Comparison of ENCODE assay signal across 34 mouse cellular contexts in genomic region chr3:18740344-18740743, GRCm38 (mm10).
"Had no signal": no experiment of that assay in that cellular context is flagged by ENCODE, and none has a peak within 500 bp of the region (broad histone marks: within the 10 kb centered on the region; RNA-seq: fewer than 3 reads in every experiment).

No protein-coding gene starts in this region.

- H3K9me3 ChIP-seq: heart, embryonic 12.5 days; heart, embryonic 13.5 days; heart, embryonic 15.5 days; hindbrain, embryonic 10.5 days; hindbrain, embryonic 12.5 days; hindbrain, embryonic 13.5 days; hindbrain, embryonic 15.5 days; intestine, embryonic 15.5 days; kidney, embryonic 15.5 days had no signal

- H3K27ac ChIP-seq: heart, embryonic 13.5 days; heart, embryonic 15.5 days; hindbrain, embryonic 10.5 days; hindbrain, embryonic 12.5 days; hindbrain, embryonic 13.5 days; hindbrain, embryonic 14.5 days; hindbrain, embryonic 15.5 days; hindbrain, postnatal 0 days; intestine, embryonic 15.5 days; kidney, embryonic 15.5 days; kidney, postnatal 0 days; layer of hippocampus, adult 2 months; left cerebral cortex, adult 2 months had no signal

- H3K4me1 ChIP-seq: heart, embryonic 12.5 days; heart, embryonic 13.5 days; heart, embryonic 15.5 days; hindbrain, embryonic 10.5 days; hindbrain, embryonic 12.5 days; hindbrain, embryonic 13.5 days; hindbrain, embryonic 15.5 days; intestine, embryonic 15.5 days; kidney, embryonic 15.5 days had no signal

- H3K36me3 ChIP-seq: heart, embryonic 12.5 days; heart, embryonic 13.5 days; heart, embryonic 15.5 days; hindbrain, embryonic 10.5 days; hindbrain, embryonic 12.5 days; hindbrain, embryonic 13.5 days; hindbrain, embryonic 15.5 days; intestine, embryonic 15.5 days; kidney, embryonic 15.5 days had no signal

- H3K27me3 ChIP-seq: heart, embryonic 12.5 days; heart, embryonic 13.5 days; heart, embryonic 15.5 days; hindbrain, embryonic 12.5 days; hindbrain, embryonic 13.5 days; hindbrain, embryonic 15.5 days; intestine, embryonic 15.5 days; kidney, embryonic 15.5 days had no signal

- H3K4me2 ChIP-seq: heart, embryonic 12.5 days; heart, embryonic 13.5 days; heart, embryonic 15.5 days; hindbrain, embryonic 12.5 days; hindbrain, embryonic 13.5 days; hindbrain, embryonic 14.5 days; hindbrain, embryonic 15.5 days; intestine, embryonic 15.5 days; kidney, embryonic 15.5 days had no signal

- DNase-seq: heart, postnatal 10 days; heart, postnatal 14 days; heart, postnatal 36 days; heart, postnatal 4 days; kidney, adult 11 months; kidney, adult 18-20 months; kidney, adult 2 months; kidney, adult 8-10 months; kidney, adult 9 months; kidney, postnatal 10 days; kidney, postnatal 14 days; kidney, postnatal 25 days; kidney, postnatal 36 days; kidney, postnatal 4 days; layer of hippocampus, adult 9-11 months; layer of hippocampus, postnatal 36 days had no signal

- H3K9ac ChIP-seq: heart, embryonic 12.5 days; heart, embryonic 13.5 days; heart, embryonic 15.5 days; hindbrain, embryonic 12.5 days; hindbrain, embryonic 13.5 days; hindbrain, embryonic 14.5 days; hindbrain, embryonic 15.5 days; intestine, embryonic 15.5 days; kidney, embryonic 15.5 days had no signal

- ATAC-seq: hindbrain, embryonic 16.5 days; hindbrain, postnatal 0 days; inflammation-experienced regulatory T-cells, adult 6 months; intestine, embryonic 15.5 days; intestine, embryonic 16.5 days; intestine, postnatal 0 days had no signal

- H3K4me3 ChIP-seq: heart, embryonic 12.5 days; heart, embryonic 13.5 days; heart, embryonic 15.5 days; hindbrain, embryonic 10.5 days; hindbrain, embryonic 12.5 days; hindbrain, embryonic 13.5 days; hindbrain, embryonic 15.5 days; intestine, embryonic 15.5 days; kidney, embryonic 15.5 days; layer of hippocampus, adult 2 months; left cerebral cortex, adult 2 months had no signal
